Mouse (Mus musculus) CH12.LX (cell line): ENCODE measurements around the gene Slc26a8.

ENCODE experiments used
- CHD1 ChIP-seq: IDR thresholded peaks from 2 replicates; pipeline ENCODE4 v1.6.1; 2012; ENCODE audit warnings: low read depth, low read length, improper control_type of control experiment, inconsistent platforms
- CTCF ChIP-seq, 2 experiments: IDR thresholded peaks in 1 of 2; conservative IDR thresholded peaks in 1 of 2; 2 replicates each; pipeline ENCODE4 v1.5.1; 2011 to 2012; ENCODE audit warnings: low read depth in 2 of 2, low read length in 2 of 2, improper control_type of control experiment in 1 of 2, inconsistent platforms in 1 of 2, mild to moderate bottlenecking in 1 of 2, moderate library complexity in 1 of 2
- EP300 ChIP-seq: IDR thresholded peaks from 2 replicates; pipeline ENCODE4 v1.6.1; 2011; ENCODE audit warnings: low read length, improper control_type of control experiment
- MAX ChIP-seq: IDR thresholded peaks from 2 replicates; pipeline ENCODE4 v1.6.1; 2011; ENCODE audit warnings: low read length, improper control_type of control experiment
- NELFE ChIP-seq: IDR thresholded peaks from 2 replicates; pipeline ENCODE4 v1.6.1; 2011; ENCODE audit warnings: low read depth, low read length, improper control_type of control experiment
- NRF1 ChIP-seq: IDR thresholded peaks from 2 replicates; pipeline ENCODE4 v1.6.1; 2014; ENCODE audit warnings: low read depth, mild to moderate bottlenecking, inconsistent platforms, low read length, improper control_type of control experiment, moderate library complexity
- POLR2A ChIP-seq: IDR thresholded peaks from 2 replicates; pipeline ENCODE4 v1.6.1; 2011; ENCODE audit warnings: low read depth, mild to moderate bottlenecking, improper control_type of control experiment, low read length
- USF2 ChIP-seq: conservative IDR thresholded peaks from 2 replicates; pipeline ENCODE4 v1.6.1; 2011; ENCODE audit warnings: low read depth, low read length, improper control_type of control experiment
- ZNF384 ChIP-seq: IDR thresholded peaks from 2 replicates; pipeline ENCODE4 v1.6.1; 2012; ENCODE audit warnings: low read depth, low read length, improper control_type of control experiment, inconsistent platforms

DNA sequence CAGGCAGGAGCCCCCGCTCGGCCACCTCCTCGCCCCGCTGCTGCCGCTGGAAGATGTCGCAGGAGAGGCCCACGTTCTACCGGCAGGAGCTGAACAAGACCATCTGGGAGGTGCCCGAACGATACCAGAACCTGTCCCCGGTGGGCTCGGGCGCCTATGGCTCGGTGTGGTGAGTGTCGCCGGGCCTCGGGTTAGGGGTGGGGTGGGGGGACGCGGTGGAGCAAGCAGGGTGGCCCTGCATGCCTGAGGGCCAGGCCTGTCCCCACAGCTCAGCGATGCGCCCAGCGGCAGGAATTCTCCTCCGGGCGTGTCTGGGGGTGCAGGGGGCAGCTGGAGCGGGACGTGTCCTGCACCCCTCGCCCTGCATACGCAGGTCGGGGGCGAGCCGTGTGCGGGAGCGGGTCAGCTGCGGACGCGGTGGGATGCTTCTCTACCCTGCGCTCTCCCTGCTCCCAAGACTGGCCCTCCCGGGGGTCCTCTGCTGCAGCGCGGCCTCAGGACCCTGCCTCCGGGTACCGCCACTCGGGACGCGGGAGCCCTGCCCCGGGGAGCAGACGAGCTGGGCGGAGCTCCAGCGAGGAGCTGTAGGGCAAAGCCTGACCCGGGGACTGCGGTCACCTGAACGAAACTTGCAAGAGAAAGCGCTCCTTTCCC, 1.8 kb upstream of the Slc26a8 start:
- no peak for TF ChIP-seq MAX
- no peak for TF ChIP-seq NRF1
- no peak for TF ChIP-seq EP300
- no peak for TF ChIP-seq CTCF (conservative IDR thresholded peaks at IDR 0.05 in 1 of 2, IDR thresholded peaks at IDR 0.05 in 1 of 2; ENCODE audit: low read depth in 2 of 2, low read length in 2 of 2)
- TF ChIP-seq POLR2A: no peak
- TF ChIP-seq NELFE: no peak
- TF ChIP-seq USF2: no peak
- no peak for TF ChIP-seq ZNF384
- no peak for TF ChIP-seq CHD1
